Mouse (Mus musculus) yolk sac, embryonic 10.5 days (tissue): ENCODE measurements around the gene Lama2.
A peak's percentile ranks its signal among the peaks of the same experiment; 100 is the strongest.
"Not testable (repeated sequence)": the region's sequence is repeated elsewhere in the genome, so short reads cannot be mapped to it uniquely, and the experiment has no call there.

Experiments
- DNase-seq: peaks from one replicate; pipeline ENCODE4 v3.0.0-alpha.2; 2017; ENCODE audit warnings: low spot score

Gene Lama2

DNA sequence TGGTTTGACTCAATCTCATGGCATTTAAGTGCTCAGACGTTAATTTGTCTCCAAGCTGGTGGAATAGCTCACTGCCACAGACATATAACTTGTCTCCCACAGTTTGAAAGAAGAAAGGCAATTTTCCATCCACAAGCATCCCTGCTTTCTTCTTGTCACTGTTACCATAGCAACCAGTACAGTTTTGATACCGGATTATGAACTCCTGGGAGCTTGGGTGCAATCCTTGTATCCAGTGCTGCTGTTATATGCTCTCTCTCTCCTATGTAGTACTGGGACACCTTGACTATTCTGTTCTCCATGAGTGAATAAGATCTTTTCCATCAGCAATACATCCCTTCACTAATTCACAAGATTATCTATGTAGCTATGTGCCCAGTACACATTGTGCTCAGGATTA is 612.2 kb downstream of the Lama2 start:
- no peak for DNase-seq

DNA sequence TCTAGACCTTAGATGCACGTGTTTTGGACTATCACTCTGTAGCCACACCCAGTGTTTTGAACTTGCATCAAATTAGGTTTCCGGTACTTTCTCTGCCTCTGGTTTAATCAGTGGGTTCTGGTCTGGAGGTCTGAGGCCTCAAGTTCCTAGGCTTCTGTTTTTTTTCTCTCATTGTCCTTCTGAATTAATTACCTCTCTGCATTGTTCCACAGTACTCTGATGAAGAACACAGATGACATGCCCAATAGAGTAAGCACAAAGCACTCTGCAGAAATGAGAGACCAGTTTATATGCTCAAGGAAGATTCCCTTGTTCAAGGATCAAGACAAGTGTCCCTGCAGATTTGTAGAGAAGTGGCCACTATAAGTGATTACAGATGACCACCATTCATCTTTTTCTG is 613.8 kb downstream of the Lama2 start:
- DNase-seq, result no peak

DNA sequence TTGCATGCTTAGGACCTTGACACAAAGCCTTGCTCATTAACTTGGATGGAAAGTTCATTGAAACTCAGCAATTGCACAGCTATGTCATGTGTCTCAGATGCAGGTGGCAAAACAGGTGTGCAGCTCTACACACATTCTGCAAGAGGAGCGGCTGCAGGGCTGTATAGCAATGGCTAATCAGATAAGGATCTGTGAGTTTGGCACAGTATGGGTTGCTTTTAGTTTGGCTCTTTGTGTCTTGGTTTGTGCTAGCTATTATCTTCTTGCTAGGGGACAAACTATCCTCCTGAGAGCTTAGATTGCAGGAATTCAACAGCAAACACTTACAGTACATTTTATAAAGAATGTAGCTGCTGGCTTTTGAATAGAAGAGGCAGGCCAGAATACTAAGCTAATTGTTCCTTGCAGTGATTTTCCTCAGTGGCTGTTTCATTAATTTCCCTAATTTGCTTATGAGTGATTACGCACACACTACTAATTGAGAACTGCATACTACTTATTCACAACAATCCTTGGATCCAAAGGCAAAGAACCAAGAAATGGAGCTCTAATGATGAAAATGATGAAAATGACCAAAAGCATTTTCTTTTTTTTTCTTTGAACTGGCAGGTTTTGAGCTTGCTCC is 617.9 kb downstream of the Lama2 start:
- DNase-seq, result no peak

DNA sequence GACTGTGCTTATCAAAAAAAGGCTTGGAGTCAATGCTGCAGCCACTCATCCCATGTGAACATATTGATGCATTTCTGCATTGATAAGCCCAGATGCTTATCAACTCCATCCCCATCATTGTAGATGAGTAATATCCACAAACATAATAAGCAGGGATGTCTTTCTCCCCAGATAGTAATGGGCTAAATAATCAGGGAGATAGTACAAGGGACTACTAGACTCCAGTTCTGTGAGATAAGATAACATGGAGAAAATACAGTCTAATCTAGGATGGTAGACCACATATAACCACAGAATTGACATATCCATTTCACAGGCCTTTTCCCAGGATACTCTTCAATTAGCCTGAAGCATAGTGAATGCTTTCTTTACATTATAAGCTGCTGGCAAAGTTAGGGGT is 622.9 kb downstream of the Lama2 start:
- no peak for DNase-seq

DNA sequence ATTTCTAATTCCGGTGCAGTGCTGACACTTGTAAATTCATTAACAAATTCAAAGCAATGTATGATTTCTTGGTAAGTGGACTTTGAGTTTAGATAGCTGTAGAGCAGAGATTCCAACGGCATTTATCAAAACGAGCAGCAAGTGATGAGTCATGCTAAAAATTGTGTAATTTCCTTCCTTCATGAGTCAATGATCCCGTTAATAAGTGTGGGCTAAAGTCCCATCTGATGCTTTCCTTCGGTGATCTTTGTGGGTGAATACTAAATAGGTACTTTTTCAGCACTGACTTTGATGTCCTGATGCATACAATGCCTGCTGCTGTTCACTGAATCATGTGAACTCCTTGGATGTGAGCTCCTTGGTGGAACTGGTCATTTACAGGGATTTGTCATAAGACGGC is 623.6 kb downstream of the Lama2 start:
- no peak for DNase-seq

DNA sequence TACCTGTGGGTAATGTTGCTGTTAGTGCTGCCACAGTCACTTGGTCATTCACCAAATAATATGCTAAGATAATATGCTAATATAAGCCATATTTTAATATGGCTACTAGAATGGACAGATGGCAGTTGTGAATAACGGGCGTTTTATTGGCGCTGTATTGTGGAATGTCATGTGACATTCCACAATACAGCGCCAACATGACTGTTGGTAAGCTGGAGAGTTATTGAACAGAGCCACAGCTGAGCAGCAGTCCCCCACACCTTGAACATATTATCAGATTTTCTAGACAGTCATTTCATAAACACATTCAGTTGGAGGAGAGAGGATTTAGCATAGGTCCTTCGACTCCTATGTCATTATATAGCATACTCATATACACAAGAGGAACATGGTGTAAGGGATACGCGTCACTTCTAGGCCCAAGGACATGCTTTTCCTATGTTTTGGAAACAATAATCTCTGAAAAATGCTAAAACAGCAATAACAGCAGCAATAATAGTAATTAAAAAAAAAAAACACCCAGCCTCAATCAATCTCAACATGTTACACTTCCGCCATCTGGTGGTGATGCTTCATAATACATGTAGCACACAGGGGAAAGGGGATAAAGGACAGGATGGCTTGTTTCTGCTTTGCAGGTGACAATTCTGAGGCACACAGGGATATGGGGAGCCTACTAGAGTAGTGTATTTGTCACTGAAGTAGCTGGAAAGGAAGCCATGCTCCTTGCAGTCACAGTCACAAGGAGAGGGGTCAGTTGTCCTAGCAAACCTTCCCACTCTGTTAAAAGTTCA is 624.2 kb downstream of the Lama2 start:
- peak; percentile 24 for DNase-seq

DNA sequence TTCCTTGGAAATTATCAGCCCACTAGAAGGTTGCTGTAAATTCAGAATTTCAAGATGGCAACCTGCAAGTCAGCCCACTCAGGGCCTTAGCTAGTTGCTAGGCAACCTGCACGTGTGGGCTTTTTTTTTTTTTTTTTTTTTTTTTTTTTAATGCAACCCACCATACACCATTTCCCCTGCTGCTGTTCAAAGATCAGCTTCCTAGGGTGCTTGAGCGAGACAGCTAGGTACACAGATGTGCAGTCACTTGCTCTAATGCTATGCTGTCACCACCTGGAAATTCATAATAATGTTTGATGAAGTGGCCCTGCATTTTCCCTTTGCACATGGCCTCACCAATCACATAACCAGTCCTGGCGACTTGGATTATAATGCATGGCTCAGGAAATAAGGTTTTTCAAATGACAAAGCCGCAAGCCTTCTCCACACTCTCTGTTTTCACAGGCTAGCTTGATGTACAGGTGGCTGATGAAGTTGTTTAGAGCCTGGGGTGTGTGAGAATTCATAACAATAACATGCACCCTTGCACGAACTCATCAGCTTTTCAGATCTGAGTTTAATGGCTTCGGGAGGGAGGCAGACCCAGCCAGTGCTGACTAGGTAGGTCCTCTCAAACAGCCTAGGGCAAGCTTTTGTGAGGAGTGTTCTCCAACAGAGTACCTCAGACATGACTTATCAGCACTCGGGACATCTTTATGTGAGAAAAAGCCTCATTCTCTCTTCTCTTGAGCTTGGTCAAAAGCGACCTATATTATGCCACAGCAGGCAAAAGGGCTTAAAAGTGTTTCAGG is 625.4 kb downstream of the Lama2 start:
- no peak for DNase-seq

DNA sequence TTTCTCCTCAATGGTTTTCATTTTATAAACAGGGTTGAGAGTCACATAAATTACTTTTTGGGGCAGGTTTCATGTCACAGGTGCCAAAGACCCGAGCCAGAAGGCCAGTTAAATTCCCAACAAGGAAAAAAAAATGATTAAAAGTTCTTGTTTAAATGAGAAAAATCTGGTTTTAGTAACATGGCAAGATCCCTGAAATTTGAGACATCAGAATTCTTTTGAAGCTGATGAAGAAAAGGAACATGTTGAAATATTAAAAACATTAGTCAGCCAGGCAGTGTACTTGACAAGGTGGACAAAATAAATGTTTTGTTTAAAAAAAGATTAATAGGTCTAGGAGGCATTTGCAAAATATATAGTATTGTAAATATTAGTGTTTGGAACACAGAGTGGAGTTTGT is 634.1 kb downstream of the Lama2 start:
- DNase-seq, result no peak

DNA sequence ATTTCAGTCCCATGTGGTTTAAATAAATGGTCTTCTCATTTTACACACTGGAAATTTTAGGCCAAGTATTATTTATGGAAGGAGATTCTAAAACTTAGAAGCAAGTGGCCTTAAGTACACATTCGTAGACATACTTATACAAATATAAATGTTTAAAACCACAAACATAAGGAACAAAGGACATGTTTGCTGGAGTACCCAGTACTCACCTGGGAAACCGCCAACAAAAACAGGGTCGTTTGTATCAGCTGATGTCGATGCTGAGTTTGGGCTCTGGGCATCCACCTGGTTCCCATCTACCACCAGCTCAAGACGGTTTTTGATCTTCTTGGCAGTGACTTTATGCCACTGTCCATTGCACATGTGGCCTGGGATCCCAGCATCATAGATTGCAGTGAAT is 635.5 kb downstream of the Lama2 start:
- DNase-seq, result not testable (repeated sequence)

DNA sequence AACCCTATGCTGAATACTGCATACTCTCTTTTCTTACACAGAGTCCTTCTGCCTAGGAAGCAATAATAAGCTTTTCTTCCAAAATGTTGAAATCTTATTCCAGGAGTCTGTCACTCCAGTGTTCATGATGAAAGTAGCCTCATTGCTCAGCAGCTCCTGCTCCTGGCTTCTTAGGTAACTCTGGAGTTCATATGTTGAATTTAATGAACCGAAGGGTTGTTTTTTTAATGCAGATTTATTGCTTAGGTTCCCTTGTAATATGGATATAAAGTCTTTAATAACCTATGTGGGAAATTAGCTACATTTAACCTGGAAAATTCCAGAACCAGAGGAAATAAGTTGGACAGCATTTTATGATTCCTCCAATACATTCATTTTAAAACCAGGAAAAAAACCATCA is 636.0 kb downstream of the Lama2 start:
- no peak for DNase-seq

DNA sequence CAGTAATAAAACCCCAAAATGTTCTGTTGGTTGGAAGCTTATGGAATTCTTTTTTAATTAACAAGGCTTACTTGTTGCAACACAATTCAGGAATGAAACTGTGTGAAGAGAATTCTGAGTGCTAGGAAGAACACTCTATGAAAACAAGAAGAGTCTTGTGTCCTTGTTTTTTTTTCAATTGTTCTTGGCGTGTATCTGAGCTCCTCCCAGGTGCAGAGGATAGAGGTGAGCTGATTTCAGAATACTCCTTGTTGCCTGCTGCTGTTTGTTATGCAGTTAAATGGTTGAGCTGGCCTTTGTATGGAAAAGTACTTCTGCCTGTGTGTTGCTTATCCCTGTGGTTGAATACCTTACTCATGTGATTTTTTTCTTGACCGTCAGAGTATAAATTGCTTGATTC is 636.9 kb downstream of the Lama2 start:
- no peak for DNase-seq

DNA sequence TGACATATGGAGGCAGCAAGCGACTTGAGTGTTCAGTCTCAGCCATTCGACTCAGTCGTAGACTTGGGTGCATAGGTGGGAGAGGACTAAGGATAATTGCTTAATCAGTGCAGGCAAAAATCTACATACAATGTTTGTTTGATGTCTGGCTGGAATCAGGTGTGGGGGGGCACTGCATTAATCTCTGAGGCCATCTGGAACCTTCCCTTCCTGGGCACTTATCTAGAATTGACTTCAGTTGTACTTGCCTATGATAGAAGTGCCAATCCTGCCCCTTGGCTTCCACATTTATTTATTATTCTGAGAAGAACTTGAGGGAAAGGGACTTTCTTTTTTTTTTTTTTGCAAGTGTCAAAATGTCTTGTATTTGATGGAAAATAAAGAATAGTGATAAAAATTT is 644.2 kb downstream of the Lama2 start:
- DNase-seq, result no peak

DNA sequence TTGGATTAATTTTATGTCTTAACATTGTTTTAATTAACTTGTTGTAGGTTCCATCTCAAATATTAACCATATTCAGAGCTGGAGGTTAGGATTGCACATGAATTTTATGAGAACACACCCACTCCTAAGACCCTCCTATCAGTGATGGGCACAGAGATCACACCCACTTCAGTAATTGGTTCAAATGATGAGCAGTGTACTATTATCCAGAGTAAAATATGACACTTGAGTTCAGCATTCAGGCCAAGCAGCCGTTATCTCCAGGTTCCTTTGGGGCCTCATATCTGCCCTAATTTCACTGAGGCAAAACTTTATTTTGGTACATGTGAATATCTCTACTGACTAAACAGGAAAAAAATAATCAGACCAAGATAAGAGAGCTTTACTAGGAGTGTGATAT is 645.3 kb downstream of the Lama2 start:
- DNase-seq, result no peak

DNA sequence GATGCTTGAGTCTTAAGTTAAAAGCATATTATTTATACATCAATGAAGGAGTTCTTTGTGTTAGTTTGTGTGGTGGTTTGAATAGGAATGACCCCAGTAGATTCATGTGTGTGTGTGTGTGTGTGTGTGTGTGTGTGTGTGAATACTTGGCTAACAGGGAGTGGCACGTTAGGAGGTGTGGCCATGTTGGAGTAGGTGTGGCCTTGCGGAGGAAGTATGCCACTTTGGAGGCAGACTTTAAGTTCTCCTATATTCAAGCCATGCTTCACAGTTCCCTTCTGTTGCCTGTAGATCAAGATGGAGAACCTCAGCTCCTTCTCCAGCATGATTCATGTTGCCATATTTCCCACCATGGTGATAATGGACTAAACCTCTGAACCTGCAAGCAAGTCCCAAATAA is 646.0 kb downstream of the Lama2 start:
- DNase-seq, result no peak

DNA sequence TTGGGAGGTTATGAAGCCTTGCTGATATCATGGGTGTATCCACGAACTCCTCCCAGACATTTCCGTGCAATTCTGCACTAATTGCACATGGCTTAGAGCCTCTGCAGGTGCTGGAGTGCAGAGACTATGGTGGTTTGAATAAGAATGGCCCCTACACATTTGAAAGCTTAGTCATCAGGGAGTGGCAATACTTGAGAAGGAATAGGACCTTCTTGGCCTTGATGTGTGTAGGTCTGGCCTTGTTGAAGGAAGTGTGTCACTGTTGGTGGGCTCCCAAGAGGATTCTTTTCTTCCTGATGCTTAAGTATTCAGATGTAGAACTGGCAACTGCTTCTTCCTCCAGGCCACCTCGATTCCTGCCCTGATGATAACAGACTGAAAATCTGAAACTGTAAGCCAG is 661.0 kb downstream of the Lama2 start:
- DNase-seq, result no peak

DNA sequence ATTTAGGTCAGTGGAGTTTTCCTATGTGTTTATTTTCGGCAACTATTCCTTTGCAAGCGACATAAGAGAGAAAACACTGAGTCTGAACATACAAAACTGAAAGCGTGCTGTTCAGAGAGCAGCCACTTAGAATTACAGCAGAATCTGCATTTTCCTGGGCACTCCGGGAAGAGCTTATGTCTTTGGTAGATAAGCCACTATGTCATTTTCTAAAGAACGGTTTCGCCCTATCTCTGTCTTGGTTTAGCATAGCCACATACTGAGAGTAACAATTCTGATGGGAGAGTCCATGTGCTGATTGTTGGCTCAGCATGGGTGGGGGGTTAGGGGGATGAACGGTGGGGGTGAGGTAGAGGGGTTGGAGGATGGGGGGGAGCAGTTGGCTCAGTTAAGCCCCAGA is 669.1 kb downstream of the Lama2 start:
- DNase-seq, result no peak

DNA sequence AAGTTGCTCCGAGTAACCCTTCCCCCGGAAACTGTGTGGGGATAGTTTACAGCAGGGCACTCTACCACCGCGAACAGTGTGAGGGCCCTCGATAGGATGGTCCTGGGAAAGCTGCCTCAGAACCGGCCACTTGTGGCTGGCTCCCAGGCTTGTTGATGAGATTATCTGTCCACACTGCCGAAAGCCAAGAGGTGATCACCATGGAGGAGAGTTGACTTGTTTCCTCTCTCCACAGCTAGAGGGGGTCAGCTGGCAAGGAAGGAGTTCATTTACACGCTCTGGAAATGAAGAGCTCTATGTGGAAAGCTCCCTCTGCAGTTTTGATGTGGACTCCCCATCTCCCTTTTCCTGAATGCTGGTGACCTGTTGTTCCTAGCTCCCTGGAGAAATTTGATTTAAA is 669.9 kb downstream of the Lama2 start:
- DNase-seq, result no peak

DNA sequence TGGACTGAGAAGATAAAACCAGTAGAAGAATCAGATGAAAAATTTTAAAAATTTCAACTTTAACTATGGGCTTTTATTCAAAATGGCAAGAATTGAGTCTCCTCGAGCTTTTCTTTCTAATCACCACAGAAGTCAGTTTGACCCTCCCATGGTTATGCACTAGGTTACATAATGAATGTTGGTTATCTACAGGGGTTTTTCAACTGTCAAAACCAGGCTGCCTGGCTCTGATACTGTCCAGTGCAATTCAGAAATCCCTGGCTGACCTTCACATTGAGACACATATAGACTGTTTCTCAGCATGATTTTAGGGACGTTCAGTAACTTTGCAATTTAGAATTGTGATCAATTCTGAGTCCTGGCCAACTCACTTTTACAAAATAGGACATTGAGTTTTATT is 671.2 kb downstream of the Lama2 start:
- no peak for DNase-seq

DNA sequence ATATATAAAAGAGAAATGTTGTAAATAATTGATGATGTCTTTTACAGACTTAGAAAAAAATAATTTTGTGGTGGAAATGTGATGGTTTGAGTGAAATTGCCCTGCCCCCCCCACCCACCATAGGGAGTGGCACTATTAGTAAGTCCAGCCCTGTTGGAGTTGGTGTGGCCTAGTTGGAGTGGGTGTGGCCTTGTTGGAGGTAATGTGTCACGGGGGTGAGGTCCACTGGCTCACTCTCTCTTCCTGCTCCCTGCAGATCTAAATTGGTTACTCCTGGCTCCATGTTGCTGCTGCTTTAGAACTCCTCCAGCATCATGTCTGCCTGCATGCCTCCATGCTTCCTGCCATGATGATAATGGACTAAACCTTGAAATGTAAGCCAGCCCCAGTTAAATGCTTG is 680.0 kb downstream of the Lama2 start:
- no peak for DNase-seq

DNA sequence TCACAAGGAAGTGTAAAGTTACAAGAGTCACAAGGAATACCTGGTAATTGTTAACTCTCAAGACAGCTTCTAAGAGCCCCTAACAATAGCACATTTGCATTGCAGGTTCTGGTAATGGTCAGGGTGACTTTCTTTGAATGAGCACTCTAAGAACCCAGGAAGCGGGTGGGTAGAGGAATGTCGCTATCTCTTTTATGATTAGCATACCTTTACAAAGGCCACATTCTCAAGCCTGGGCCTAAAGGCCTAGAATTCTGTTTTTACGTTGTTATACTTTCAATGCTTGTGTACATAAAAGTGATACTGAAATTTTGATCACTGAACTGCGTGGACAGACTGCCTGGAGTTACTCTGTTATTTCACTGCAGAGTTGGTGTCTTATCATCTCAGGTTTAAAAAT is 681.1 kb downstream of the Lama2 start:
- not testable (repeated sequence) for DNase-seq

DNA sequence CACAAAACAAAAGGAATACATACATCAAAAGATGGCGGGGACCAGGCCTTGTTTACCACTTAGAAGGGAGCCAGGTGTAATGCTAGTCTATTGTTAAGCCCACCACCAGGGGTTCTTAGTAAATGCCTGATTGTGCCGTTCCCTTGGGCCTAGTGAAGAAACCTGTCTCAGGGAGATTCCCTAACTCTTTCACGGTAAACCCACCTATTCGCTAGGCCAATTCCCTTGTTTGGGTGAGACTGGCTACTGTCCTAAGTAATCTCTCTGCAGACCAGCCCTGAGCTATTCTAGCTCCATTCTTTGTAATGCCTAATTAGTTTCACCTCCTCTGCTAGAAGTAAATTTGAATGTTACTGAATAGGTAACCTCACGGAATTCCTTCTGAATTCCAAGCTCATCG is 683.5 kb downstream of the Lama2 start:
- not testable (repeated sequence) for DNase-seq
